Mouse (Mus musculus): Measurements from ENCODE around the gene Plxna4.

The Plxna4 gene

DNA sequence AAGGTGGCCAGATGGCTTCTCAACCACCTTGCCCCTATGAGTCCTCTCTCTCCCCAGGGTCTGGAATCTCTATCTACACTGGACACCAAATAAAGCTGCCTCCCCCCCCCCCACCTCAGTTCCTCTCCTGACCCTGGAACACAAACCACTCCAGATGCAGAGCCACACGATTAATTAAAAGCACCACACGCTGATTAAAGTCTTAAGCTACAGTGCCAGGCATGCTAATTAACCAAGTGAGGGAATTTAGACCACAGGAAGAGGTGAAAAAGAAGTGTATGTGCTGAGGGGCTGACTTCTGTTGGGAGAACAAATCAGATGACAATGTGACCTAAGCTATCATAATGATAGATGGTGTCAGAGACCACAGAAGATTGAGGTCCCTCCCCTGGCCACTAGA is 332.8 kb downstream of the Plxna4 start:
- no peak for DNase-seq (ENCODE audit: low spot score in 2 of 2)

DNA sequence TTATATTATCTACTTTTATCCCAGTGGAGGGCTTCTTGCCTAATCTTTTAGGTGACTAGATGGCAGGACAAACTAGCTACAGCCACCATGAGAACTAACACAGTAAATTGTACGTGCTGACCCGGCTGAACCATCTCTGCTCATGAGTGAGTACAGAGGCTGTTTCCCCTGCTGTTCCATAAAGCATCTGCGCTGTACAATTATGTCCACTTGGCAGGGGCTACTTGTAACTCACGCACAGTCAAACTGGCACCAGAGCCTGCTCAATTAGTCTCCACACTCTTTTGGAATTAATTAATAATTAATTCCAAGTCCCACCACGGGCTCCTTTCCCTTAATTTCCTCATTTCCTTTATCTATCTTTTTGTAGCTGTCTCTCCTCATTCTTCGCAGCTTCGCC is 335.8 kb downstream of the Plxna4 start:
- DNase-seq (ENCODE audit: low spot score in 2 of 2), result no peak

DNA sequence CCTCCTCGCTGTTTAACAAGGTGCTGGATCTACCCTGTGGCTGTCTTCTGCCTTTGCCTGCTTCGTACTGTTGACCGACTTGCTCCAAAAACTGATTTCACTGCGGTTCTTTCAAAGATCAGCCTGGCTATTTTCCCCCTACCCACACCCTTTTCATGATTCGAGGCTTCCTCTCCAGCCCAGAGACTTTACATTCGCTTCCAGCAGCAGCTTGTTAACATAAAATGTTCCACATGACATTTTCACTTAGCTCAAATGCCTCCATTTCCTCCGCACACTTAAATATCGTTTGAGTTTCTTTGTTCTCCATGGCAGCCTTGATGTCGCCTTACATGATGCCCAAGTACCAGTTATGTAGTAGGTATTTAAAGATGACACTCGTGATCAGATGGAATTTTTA is 336.3 kb downstream of the Plxna4 start:
- no peak for DNase-seq (ENCODE audit: low spot score in 2 of 2)

DNA sequence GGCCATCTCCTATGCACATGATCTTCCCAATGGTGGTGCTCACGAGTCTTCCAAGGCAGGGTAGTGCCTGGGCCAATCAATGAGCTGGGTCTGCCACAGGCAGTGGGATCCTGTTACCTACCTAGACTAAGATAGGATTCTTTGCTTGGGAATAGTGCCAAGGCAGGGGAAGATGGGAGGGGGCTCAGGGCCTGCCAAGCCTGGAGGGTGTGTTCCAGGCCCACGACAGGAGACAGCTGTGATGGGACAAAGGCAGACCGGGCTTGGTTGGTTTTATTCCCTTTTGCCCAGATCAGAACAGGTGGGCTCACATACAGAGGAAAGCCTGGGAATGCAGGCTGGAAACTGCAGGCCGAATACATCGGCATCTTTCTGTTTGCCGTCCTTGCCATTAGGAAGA is 342.0 kb downstream of the Plxna4 start:
- DNase-seq (ENCODE audit: low spot score in 2 of 2), result no peak

DNA sequence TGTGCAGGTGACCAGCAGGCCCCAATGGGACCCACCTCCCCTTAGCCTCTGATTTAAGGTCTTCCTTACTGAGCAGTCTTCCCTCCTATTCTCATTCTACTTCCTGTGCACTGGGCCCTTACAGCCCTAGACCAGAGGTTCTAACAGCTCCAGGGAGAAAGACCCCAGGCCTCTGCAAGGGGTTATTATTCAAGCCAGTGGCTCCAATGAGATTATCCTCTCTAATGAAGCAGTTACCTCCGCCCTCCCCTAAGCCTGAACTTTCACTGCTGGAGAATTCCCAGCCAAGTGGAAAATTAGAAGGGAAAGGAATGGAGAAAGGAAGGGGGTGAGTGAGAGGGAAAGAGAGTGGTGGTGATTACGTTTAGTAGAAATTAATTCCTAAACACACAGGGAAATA is 345.0 kb downstream of the Plxna4 start:
- DNase-seq (ENCODE audit: low spot score in 2 of 2), result no peak

DNA sequence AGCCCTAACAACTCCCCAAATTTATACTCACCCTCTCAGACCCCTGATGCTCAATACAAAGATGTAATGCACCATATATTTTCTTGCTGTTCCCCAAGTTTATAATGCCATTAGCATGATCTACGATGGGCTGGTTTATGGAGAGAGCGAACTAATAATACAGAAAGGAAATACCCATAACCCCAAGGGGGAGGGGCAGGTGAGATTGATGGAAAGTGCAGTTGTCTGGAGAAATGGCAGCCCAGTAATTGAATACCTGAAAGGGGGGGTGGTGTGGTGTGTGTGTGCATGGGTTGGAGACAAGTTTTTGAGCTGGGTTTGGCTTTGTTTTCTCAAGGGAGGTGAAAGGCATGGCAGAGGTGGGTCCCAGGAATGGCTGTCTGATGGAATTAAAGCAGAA is 356.6 kb downstream of the Plxna4 start:
- DNase-seq (ENCODE audit: low spot score in 2 of 2), result no peak

DNA sequence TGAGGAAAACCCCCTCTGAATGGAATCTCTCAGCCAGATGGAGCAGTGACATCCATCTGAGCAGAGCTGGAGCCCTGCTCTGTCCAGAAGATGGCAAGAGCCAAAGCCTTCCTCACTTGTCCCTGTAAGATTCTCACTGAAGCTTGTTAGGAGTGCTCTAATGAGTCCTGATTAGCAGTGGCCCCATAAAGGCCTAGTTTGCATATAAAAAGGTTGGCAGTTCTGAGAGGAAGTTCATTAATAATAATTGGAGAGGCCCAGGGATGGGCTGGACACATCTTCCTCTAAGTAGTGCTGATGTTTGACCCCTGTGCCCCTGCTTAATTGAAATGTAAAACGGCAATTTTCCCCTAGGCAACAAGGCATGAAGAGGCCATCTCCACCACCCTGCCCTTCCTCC is 361.4 kb downstream of the Plxna4 start:
- no peak for DNase-seq (ENCODE audit: low spot score in 2 of 2)

DNA sequence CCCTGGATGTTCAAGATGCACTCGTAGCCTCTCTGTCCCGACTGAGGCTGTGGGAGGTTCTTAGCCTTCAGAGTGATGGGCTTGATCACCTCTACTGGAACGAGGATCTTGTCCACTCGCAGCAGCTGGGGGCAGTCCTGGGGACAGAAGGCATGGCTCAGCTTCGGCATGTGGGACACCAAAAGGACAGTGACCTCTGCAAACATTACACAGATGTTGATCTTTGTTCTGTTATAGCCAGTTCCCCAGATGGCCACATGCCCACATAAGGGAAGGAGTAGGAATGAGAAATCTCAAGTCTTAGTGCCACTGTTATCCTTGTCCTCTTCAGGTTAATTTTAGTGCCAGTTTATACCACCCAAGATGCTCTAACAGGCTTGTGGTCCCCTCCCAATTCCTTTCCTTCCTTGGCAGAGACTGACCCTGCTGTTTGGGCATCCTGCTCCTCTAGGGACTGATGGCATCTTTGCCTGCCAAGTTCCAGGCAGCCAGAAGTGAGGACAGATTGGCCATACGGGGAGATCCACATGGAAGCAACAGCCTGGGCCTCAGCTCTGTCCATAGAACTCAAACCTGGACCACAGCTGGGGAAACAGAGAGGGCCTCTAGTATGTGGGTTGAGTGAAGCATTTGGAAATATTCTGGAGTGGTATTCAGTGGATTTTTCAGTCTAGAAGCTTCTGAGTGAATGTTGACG is 363.8 kb downstream of the Plxna4 start:
- DNase-seq (ENCODE audit: low spot score in 2 of 2), result peak; percentile 41 to 62

DNA sequence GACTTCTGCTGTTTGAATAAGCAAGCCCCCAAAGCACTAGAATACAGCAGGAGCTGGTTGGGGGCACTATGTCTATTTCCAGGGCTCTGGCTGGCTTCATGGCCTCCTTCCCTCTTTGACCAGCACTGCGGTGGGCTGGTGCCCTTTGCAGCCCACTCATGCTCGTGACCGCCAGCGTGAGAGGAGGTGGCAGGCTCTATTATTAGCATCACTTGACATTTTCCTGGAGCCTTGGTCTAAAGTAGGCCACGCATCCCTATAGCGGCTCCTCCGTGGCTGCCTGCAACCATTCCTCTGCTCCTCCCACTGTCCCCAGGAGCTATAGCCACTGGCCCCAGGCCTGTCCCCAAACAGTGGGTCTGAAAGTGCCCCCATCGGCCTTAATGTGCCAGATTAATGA is 367.2 kb downstream of the Plxna4 start:
- DNase-seq (ENCODE audit: low spot score in 2 of 2), result no peak

DNA sequence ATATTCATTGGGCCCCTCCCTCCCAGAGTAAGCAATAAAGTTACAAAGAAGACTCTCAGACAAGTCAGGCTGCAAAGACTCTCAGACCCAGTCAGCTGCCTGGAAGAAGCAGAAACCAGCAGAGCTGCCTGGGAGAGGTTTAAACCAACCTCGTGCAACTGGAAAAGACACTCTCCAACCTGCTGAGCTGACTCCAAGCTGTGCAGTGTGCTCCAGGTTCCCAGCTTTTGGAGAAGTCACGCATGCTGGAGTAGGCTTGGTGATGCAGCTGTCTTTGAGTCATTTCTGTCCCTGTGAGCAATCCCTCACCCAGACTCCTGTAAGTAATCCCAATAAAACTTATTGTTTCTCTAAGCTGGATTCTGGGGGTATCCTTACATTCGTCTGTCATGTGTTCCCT is 369.4 kb downstream of the Plxna4 start:
- DNase-seq (ENCODE audit: low spot score in 2 of 2), result no peak

DNA sequence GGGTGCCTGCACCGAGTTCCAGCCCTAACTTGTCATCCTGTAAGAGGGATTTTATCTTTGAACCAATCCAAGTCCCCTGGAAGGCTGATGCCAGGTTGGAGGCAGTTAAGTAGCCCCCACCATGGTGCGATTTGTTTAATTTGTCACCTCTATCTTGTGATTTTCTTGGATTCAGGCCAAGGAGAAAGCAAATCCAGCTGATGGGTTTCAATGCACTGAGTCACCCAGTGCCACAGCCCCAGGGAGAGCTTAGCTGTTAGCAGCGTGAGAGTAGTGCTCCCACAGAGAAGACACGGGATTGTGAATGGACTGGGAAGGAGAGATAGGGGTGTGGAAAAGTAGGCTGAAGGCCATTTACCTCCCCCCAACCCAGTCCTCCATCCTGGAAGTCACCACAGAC is 375.6 kb downstream of the Plxna4 start:
- no peak for DNase-seq (ENCODE audit: low spot score in 2 of 2)

DNA sequence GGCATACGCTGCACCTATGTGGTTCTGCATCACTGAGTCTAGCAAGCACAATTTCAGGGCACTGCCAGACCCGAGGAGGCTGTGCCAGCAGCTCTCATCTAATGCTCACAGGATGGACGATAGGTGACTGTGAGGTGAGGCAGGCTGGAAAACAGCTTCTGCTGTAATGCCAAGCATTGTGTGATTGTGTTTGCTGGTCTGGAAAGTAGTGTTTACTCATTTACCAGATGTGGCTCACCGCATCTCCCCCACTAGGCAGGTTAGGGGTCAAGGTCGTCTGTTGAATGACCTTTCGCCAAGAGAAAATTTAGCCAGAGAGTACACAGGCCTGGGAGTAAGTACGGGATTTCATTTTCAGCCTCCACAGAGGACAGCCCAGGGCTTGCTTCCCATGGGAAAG is 377.9 kb downstream of the Plxna4 start:
- DNase-seq (ENCODE audit: low spot score in 2 of 2), result no peak

DNA sequence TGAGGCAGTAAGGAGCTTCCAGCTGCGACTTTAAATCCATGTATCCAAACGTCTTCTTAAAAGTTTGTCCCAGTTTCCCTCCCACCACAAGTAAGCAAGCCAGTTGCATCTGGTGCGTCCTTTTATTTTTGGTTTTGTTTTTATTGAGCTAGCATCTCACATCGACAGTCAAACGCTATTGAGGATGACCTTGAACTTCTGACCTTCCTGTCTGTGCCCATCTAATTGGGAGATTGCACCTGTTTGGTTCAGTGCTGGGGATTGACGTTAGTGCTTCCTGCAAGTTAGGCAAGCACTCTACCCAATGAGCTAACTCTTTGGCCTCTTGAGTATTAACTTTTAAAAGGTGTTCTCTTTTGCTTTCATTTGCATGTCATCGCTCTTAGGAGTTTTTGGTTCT is 379.0 kb downstream of the Plxna4 start:
- DNase-seq (ENCODE audit: low spot score in 2 of 2), result no peak

DNA sequence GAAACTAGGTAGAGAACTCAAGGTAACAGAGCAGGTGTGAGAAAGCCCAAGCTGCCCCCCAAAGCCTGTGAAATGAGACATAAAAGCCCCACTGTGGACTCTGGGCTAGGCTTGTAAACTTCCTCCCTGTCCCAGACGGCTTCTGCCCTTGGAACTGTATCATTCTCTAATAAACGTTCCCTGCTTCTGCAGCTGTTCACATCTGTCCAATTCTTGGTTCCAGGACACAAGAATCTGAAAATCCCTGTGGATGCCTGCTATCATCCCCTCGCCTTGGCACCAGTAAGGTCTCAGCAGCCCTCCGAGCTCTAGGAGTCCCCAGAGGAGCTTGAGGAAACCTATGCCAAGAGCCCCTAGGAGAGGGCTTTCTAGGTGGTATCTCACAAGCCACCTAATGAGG is 383.7 kb downstream of the Plxna4 start:
- DNase-seq (ENCODE audit: low spot score in 2 of 2), result no peak

DNA sequence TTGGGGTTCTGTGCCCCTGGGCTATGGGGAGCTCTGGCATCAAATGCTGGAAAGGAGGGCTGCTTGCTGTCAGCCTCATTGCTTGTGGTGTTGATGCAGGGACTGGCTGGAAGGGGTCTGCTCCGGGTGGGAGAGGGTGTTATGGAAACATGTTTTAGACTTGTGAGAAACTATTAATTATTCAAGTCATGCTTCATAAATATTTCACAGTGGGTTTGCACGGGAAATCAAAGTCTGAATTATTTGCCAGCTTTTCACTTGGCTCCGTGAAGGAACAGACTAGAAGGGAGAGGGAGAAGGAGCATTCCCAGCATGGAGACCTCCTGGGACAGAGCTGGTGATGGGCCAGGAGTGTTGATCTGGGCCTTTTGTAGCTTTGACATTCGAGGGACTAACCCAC is 384.6 kb downstream of the Plxna4 start:
- no peak for DNase-seq (ENCODE audit: low spot score in 2 of 2)

DNA sequence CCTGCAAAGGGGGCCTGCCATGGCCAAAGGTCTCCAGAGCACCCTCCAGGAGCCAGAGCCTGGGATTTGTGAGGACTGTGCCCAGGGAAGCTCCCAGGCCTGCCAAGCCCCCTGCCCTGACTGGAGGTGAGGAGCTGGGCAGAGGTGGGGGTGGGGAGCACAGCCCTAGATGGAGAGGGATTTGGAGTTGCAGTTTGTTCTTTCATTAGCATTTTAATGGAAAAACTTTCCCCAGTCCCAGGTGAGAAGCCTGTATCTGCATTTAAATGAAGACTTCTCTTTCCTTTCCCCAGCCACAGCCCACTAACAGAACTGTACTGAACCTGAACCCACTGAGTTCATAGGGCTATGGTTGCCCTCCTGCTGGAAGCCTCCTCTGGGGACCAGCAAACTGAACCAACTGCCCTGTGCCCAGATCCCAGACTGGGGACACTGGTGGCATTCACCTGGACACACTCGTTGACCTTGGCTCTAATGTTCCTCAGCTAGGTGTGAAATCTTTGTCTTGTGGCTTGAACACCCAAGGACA is 385.3 kb downstream of the Plxna4 start:
- DNase-seq (ENCODE audit: low spot score in 2 of 2), result no peak

DNA sequence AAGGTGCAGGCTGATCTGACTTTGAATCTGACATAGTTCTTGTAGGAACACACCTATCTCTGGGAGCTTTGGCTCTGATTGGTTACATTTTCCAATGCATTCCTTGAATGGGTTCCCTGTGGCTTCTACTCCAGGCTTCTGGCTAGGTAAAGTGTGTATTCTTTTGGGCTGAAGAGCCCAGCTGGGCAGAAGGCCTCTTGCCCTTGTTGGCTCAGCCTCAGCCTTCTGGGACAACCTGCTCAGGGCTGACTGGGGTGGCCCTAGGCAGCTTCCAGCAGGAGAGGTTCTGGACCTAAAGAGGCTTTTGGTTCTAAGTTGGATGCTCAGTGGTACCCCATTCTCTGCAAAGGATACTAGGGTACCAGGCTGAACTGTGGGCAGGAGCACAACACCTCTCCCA is 386.5 kb downstream of the Plxna4 start:
- DNase-seq (ENCODE audit: low spot score in 2 of 2), result no peak

DNA sequence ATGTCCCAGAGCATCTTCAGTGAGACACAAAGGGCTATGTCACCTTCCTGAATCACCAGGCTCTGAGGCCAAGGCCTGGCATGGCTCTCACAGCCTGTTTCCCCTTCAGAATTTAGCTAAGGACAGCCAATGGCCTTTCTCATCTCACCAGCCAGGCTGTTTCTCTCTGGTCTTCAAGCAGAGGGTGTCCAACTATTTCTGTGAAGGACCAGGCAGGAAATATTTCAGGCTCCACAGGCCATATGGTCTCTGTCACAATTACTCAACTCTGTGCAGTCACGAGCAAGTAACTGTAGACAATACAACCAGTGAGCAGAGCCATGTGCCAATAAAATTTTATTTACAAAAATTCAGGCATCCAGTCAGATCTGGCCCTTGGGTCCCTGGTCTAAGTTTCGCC is 388.4 kb downstream of the Plxna4 start:
- no peak for DNase-seq (ENCODE audit: low spot score in 2 of 2)

DNA sequence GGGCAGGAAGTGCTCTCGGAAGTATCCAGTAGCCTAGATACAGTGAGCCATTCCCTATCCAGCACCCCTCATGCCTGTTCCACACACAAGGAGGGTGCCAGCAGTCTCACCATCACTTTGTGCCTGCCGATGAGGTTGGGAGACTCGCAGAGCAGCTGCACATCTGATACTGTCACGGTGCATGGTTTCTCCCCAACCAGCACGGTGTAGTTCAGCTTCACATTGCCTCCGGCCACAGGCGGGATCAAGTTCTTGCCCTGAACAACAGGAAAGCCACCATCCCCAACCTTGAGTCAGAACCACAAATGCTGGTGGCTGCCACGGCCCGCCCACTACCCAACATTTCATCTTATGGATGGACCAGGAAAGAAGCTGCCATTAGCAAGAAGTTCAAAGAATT is 391.1 kb downstream of the Plxna4 start:
- no peak for DNase-seq (ENCODE audit: low spot score in 2 of 2)

DNA sequence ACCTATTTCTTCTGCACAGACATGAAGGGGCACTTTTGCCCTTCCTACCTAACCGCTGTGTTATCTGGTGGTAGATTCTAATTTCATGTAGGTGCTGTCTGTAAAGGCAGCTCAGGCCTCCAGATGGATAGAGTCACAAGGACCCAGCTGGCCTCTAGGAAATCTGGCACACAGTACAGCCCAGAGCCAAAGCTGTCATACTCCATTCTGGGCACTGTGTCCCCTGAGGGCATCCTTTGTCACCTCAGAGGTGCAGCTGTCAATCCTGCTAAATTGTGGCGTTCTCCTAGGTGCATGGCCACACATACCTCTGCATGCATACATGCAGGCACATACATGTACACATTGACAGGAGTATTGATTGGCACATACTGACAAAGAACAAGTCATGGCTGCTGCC is 394.9 kb downstream of the Plxna4 start:
- no peak for DNase-seq (ENCODE audit: low spot score in 2 of 2)

DNA sequence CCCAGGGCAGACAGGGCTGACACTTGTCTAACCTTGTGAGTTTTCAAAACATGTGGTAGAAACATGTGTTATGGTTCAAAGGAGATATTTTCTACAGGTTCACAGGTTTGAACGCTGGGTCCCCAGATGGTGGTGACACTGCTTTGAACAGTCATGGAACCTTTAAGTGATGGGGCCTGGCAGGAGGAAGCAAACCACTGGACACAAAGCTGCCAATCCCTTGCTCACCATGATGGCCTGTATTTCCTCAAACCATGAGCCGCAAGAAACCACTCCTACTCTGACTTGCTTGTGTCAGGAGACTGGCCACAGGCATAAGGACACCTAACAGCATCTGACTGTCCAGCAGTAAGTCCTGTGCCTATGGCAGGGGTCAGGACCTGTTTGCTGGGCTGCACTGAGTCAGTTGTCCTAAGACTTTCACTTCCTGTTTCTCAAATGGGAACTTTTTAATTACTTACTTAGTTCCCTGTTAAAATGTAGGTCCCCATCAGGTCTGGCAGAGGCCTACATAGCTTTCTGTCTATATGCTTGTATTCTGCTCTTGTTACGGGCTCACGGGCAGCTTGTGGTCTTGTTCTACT is 403.5 kb downstream of the Plxna4 start:
- no peak for DNase-seq (ENCODE audit: low spot score in 2 of 2)

DNA sequence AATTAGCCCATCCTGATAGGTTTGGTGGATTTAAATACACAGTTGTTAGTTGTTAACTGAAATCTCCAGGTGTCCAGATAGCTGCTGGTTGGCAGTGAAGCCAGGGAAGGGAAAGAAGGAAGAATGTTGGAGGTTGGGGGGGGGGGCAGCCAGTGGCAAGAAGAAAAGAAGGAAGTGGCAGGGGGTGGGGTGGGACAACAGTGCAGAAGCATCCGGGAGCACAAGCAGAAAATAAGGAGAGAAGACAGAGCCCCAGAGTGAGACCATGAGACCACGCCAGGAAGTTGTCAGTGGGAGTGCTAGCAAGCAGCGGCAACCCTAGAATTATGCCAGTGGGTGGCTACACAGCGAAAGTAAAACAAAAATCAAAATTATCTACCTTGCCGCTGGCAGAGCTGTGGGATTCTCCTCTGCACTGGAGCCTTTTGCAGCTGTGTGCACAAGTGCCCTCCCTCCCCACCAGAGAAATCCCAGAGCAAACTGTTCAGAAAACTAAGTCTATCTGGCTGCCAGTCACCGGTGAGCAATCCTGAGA is 404.3 kb downstream of the Plxna4 start:
- DNase-seq (ENCODE audit: low spot score in 2 of 2), result no peak

DNA sequence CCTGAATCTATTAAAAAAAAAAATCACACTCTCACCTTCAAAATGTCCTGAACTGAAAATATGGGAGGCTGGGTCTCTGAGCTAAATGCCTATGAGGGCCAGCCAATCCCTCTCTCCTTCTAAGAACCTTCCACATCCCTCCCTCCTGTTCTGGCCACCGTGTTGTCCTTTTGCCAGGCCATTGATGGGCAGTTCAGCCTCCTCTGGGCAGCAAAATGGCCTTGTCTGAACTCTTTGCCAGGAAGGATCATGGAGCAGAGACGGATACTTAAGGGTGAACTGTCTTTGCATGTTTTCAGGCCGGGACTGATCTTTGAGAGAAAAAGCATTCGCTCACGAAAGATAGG is 408.0 kb downstream of the Plxna4 start:
- no peak for DNase-seq (ENCODE audit: low spot score in 2 of 2)
